Mouse (Mus musculus) small intestine, adult 2 months (tissue): Measurements from ENCODE around the gene Gpn2.

Experiments used
- CTCF ChIP-seq: fragments of 200-500 bp; IDR thresholded peaks from 2 replicates; pipeline ENCODE4 v1.5.1; 2012; ENCODE audit warnings: low read depth, mild to moderate bottlenecking, control low read depth, inconsistent platforms, low read length, moderate library complexity, mixed read lengths; ENCODE audit not compliant: insufficient replicate concordance, insufficient read length; ENCODE audit errors: extremely low read depth
- POLR2A ChIP-seq: fragments of 200-500 bp; IDR thresholded peaks from 2 replicates; pipeline ENCODE4 v1.6.1; 2012; ENCODE audit warnings: low read depth, mild to moderate bottlenecking, control low read depth, inconsistent platforms, low read length, moderate library complexity

GRCm38 (mm10) chr4:133626621-133627020, 42.5 kb downstream of the Gpn2 start:
- TF ChIP-seq POLR2A (no peak), CTCF (no peak)
